In the genomic region with DNA sequence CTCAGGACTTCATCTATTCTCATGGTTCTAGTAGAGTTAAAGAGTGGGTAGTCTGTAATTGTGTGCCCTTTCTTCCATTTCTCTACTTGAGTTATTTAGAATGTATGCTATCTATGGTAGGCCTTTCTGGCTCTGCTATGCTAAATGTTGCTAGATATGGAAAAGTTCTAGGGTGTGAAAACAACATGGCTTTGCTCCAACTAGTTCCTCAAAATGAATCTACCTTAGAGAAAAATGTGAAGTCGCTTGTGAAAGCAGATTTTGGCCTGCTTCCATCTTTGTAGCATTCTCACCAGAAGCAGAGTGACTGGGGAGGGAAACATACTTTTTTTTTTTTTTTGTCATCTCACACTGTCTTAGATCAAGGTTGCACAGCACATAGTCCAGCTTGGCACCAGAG, we compare ENCODE assay signal across 10 mouse cellular contexts.
"Had no signal": no experiment of that assay in that cellular context is flagged by ENCODE, and none has a peak within 500 bp of the region (broad histone marks: within the 10 kb centered on the region; RNA-seq: fewer than 3 reads in every experiment).

No protein-coding gene starts in this region.

- H3K9ac ChIP-seq: kidney, embryonic 15.5 days; limb, embryonic 12.5 days; liver, embryonic 13.5 days; liver, postnatal 0 days; midbrain, embryonic 13.5 days had no signal

- DNase-seq: kidney, adult 2 months; kidney, postnatal 14 days; liver; liver, embryonic 13.5 days; liver, postnatal 0 days; thymus, postnatal 4 days had no signal

- H3K4me3 ChIP-seq: kidney, embryonic 15.5 days; limb, embryonic 12.5 days; liver, embryonic 13.5 days; midbrain, embryonic 13.5 days had no signal

- H3K4me1 ChIP-seq: kidney, embryonic 15.5 days; limb, embryonic 12.5 days; liver, embryonic 13.5 days; midbrain, embryonic 13.5 days had no signal

- ATAC-seq: intestine, embryonic 16.5 days; liver, postnatal 0 days; midbrain, embryonic 13.5 days had no signal

- H3K27me3 ChIP-seq: kidney, embryonic 15.5 days; limb, embryonic 12.5 days; liver, embryonic 13.5 days; midbrain, embryonic 13.5 days had no signal

- H3K9me3 ChIP-seq: kidney, embryonic 15.5 days; limb, embryonic 12.5 days; liver, embryonic 13.5 days; midbrain, embryonic 13.5 days had no signal

- H3K36me3 ChIP-seq: kidney, embryonic 15.5 days; limb, embryonic 12.5 days; liver, embryonic 13.5 days; midbrain, embryonic 13.5 days had no signal

- H3K27ac ChIP-seq: kidney, embryonic 15.5 days; limb, embryonic 12.5 days; liver, embryonic 13.5 days; midbrain, embryonic 13.5 days had no signal

- H3K4me2 ChIP-seq: kidney, embryonic 15.5 days; limb, embryonic 12.5 days; liver, embryonic 13.5 days; midbrain, embryonic 13.5 days had no signal
